Mouse (Mus musculus) mesoderm, embryonic 11.5 days (tissue): ENCODE results near the gene Gm13276.
"Not testable (repeated sequence)": the region's sequence is repeated elsewhere in the genome, so short reads cannot be mapped to it uniquely, and the experiment has no call there.

Experiments used
- DNase-seq: peaks from one replicate; pipeline ENCODE4 v3.0.0-alpha.2; 2012; ENCODE audit warnings: low read depth, low spot score

Gene Gm13276

GRCm38 (mm10) chr4:88785409-88785808 lies at the start of gene Gm13276:
TSS of gene Gm13276 (plus strand) at chr4:88785709.
- not testable (repeated sequence) for DNase-seq

GRCm38 (mm10) chr4:88738480-88738879 lies 47.0 kb upstream of the Gm13276 start:
- DNase-seq = peak; percentile 77

- no peak for DNase-seq
These were observed 46.5 kb upstream of the Gm13276 start for GRCm38 (mm10) chr4:88739036-88739435.

- no peak for DNase-seq
These were observed 44.1 kb upstream of the Gm13276 start for GRCm38 (mm10) chr4:88741426-88741825.

- DNase-seq = no peak
These were observed 42.6 kb upstream of the Gm13276 start for GRCm38 (mm10) chr4:88742771-88743371.

- no peak for DNase-seq
These were observed 41.3 kb upstream of the Gm13276 start for GRCm38 (mm10) chr4:88744207-88744606.

- DNase-seq = no peak
These were observed 35.6 kb upstream of the Gm13276 start for GRCm38 (mm10) chr4:88749926-88750325.

- not testable (repeated sequence) for DNase-seq
These were observed 30.6 kb upstream of the Gm13276 start, which contains the start of gene Gm13271 for GRCm38 (mm10) chr4:88754818-88755340. TSS of gene Gm13271 (plus strand) at chr4:88754868.

- DNase-seq = not testable (repeated sequence)
These were observed 28.7 kb upstream of the Gm13276 start for GRCm38 (mm10) chr4:88756581-88757513.

GRCm38 (mm10) chr4:88757628-88758031 lies 27.9 kb upstream of the Gm13276 start:
- not testable (repeated sequence) for DNase-seq

- not testable (repeated sequence) for DNase-seq
These were observed 26.8 kb upstream of the Gm13276 start for GRCm38 (mm10) chr4:88758751-88759150.

GRCm38 (mm10) chr4:88759610-88760268 lies 25.8 kb upstream of the Gm13276 start, which contains the start of gene Gm13283:
TSS of gene Gm13283 (plus strand) at chr4:88760119.
- DNase-seq = not testable (repeated sequence)

GRCm38 (mm10) chr4:88760431-88760830 lies 25.1 kb upstream of the Gm13276 start:
- not testable (repeated sequence) for DNase-seq

GRCm38 (mm10) chr4:88761776-88762175 lies 23.7 kb upstream of the Gm13276 start:
- DNase-seq = not testable (repeated sequence)

GRCm38 (mm10) chr4:88762341-88762740 lies 23.2 kb upstream of the Gm13276 start:
- not testable (repeated sequence) for DNase-seq

- DNase-seq = peak; percentile 63
These were observed 22.0 kb upstream of the Gm13276 start for GRCm38 (mm10) chr4:88763384-88764018.

GRCm38 (mm10) chr4:88773534-88773933 lies 12.0 kb upstream of the Gm13276 start, which contains the start of gene Gm13290:
TSS of gene Gm13290 (plus strand) at chr4:88773834.
- not testable (repeated sequence) for DNase-seq

- not testable (repeated sequence) for DNase-seq
These were observed 8.9 kb upstream of the Gm13276 start, which contains the start of gene Gm13289 for GRCm38 (mm10) chr4:88776622-88777021. TSS of gene Gm13289 (plus strand) at chr4:88776922.

- not testable (repeated sequence) for DNase-seq
These were observed 6.0 kb upstream of the Gm13276 start, which contains the start of gene Gm13272 for GRCm38 (mm10) chr4:88779550-88779949. TSS of gene Gm13272 (plus strand) at chr4:88779850.

GRCm38 (mm10) chr4:88780320-88780719 lies 5.2 kb upstream of the Gm13276 start:
- not testable (repeated sequence) for DNase-seq

GRCm38 (mm10) chr4:88781831-88782230 lies 3.7 kb upstream of the Gm13276 start, which contains the start of gene Ifnz:
TSS of gene Ifnz (plus strand) at chr4:88782131.
- DNase-seq = not testable (repeated sequence)
